Mouse (Mus musculus) forebrain, embryonic 16.5 days (tissue): Measurements from ENCODE around the gene Zpbp2. TPM values are rescaled to one million over a fixed set of nuclear protein-coding genes. Genes with fewer than 3 reads are reported as not detected.

ENCODE experiments used
- ATAC-seq: fragments of 200-750 bp; cut with Nextera tagmentation; 2 replicates; pipeline ENCODE4 v1.8.0; 2017; ENCODE audit warnings: mild to moderate bottlenecking, moderate library complexity
- H3K27ac ChIP-seq: fragments of 300-500 bp; sonication (generic); 2 replicates; pipeline ENCODE4 v1.5.1; 2014; ENCODE audit warnings: low read length, control low read depth
- H3K27me3 ChIP-seq: fragments of 300-500 bp; sonication (generic); replicated peaks from 2 replicates; pipeline ENCODE4 v1.6.1; 2014; ENCODE audit warnings: low read length; ENCODE audit not compliant: control insufficient read depth, insufficient read depth
- H3K36me3 ChIP-seq: fragments of 300-500 bp; sonication (generic); 2 replicates; pipeline ENCODE4 v1.6.1; 2014; ENCODE audit not compliant: control insufficient read depth, insufficient read depth
- H3K4me1 ChIP-seq: fragments of 300-500 bp; sonication (generic); replicated peaks from 2 replicates; pipeline ENCODE4 v1.6.1; 2014; ENCODE audit warnings: low read length; ENCODE audit not compliant: control insufficient read depth, insufficient read depth
- H3K4me2 ChIP-seq: fragments of 300-500 bp; sonication (generic); 2 replicates; pipeline ENCODE4 v1.6.1; 2014; ENCODE audit warnings: mild to moderate bottlenecking, low read length, control low read depth
- H3K4me3 ChIP-seq: fragments of 300-500 bp; sonication (generic); replicated peaks from 2 replicates; pipeline ENCODE4 v1.5.1; 2014; ENCODE audit warnings: mild to moderate bottlenecking, low read length, control low read depth
- H3K9ac ChIP-seq: fragments of 300-500 bp; sonication (generic); replicated peaks from 2 replicates; pipeline ENCODE4 v1.6.1; 2014; ENCODE audit warnings: low read depth, low read length, control low read depth
- H3K9me3 ChIP-seq: fragments of 300-500 bp; sonication (generic); 2 replicates; pipeline ENCODE4 v1.6.1; 2016; ENCODE audit warnings: low read length; ENCODE audit not compliant: control insufficient read depth
- WGBS: fragments of 180-500 bp; shearing (Covaris S2); extraction: QIAGEN DNeasy Blood & Tissue Kit; methylation state at CpG from one replicate; pipeline ENCODE4 v1.1.7; 2014; 5-methylcytosine and 5-hydroxymethylcytosine counted together
- polyA plus RNA-seq: library from polyadenylated mRNA; unstranded; fragments of >200 nt; fragmentation: Nextera tagmentation; extraction: Ambion mirVana; gene quantifications from 2 replicates; pipeline ENCODE4 v1.2.1, GENCODE M21; 2015

Zpbp2 gene
- polyA plus RNA-seq, 1 experiment from 2014 or later, result not detected

GRCm38 (mm10) chr11:98580301-98581121 is 29.6 kb downstream of the Zpbp2 start:
- WGBS, result 67% methylated on average over 16 of the region's 16 CpGs
- Histone ChIP-seq H3K27me3 (no peaks in the 10 kb centered on the region), H3K9me3 (no peaks in the 10 kb centered on the region), H3K4me3 (no peak overlapping the region), H3K4me2 (no peak overlapping the region), H3K27ac (no peak overlapping the region), H3K9ac (no peak overlapping the region), H3K4me1 (peaks cover 5% of the 10 kb centered on the region), H3K36me3 (peaks cover 6% of the 10 kb centered on the region)
- ATAC-seq, result no peak

GRCm38 (mm10) chr11:98581286-98582029 is 30.6 kb downstream of the Zpbp2 start:
- no peak overlapping the region for H3K4me3 ChIP-seq
- H3K27me3 ChIP-seq, result no peaks in the 10 kb centered on the region
- no peak overlapping the region for H3K4me2 ChIP-seq
- peaks cover 6% of the 10 kb centered on the region for H3K36me3 ChIP-seq
- no peak overlapping the region for H3K9ac ChIP-seq
- no peaks in the 10 kb centered on the region for H3K9me3 ChIP-seq
- no peak overlapping the region for H3K27ac ChIP-seq
- 67% methylated on average over 17 of the region's 17 CpGs for WGBS
- ATAC-seq, result no peak
- peaks cover 15% of the 10 kb centered on the region for H3K4me1 ChIP-seq

- WGBS, result 79% methylated on average over 8 of the region's 8 CpGs
These were observed 31.1 kb downstream of the Zpbp2 start for GRCm38 (mm10) chr11:98582030-98582388.

GRCm38 (mm10) chr11:98582551-98583264 is 31.8 kb downstream of the Zpbp2 start:
- Histone ChIP-seq H3K27ac (no peak overlapping the region), H3K27me3 (no peaks in the 10 kb centered on the region)
- 94% methylated on average over 12 of the region's 12 CpGs for WGBS

More at GRCm38 (mm10) chr11:98582030-98582388, 31.1 kb downstream of the Zpbp2 start:
- H3K9ac ChIP-seq, result no peak overlapping the region
- no peaks in the 10 kb centered on the region for H3K9me3 ChIP-seq
- H3K4me1 ChIP-seq, result peaks cover 15% of the 10 kb centered on the region
- no peak overlapping the region for H3K4me2 ChIP-seq
- no peak overlapping the region for H3K4me3 ChIP-seq
- H3K27me3 ChIP-seq, result no peaks in the 10 kb centered on the region
- ATAC-seq, result no peak
- peaks cover 6% of the 10 kb centered on the region for H3K36me3 ChIP-seq
- no peak overlapping the region for H3K27ac ChIP-seq

DNA sequence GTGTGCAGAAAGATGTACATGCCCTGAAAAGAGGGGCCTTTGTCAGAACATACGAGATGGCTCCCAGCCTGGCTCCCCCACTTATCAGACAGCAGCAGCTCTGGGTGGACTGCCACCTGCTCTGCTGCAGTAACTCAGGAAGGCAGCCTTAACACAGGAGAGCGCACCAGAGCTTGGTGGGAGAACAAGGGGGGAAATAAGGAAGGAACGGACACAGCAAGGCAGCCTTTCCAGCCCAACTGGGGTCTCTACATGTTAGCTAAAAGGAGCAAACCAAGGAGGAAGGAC is 32.3 kb downstream of the Zpbp2 start:
- Histone ChIP-seq H3K27ac (no peak overlapping the region), H3K4me3 (no peak overlapping the region), H3K27me3 (no peaks in the 10 kb centered on the region), H3K9me3 (no peaks in the 10 kb centered on the region), H3K36me3 (peaks cover 6% of the 10 kb centered on the region), H3K4me2 (no peak overlapping the region), H3K4me1 (peaks cover 24% of the 10 kb centered on the region), H3K9ac (no peak overlapping the region)
- 96% methylated on average over 3 of the region's 3 CpGs for WGBS
- ATAC-seq, result no peak

More at GRCm38 (mm10) chr11:98582551-98583264, 31.8 kb downstream of the Zpbp2 start:
- H3K4me3 ChIP-seq, result no peak overlapping the region
- H3K9ac ChIP-seq, result no peak overlapping the region
- H3K9me3 ChIP-seq, result no peaks in the 10 kb centered on the region
- peaks cover 6% of the 10 kb centered on the region for H3K36me3 ChIP-seq
- no peak overlapping the region for H3K4me2 ChIP-seq
- H3K4me1 ChIP-seq, result peaks cover 19% of the 10 kb centered on the region
- ATAC-seq, result no peak

DNA sequence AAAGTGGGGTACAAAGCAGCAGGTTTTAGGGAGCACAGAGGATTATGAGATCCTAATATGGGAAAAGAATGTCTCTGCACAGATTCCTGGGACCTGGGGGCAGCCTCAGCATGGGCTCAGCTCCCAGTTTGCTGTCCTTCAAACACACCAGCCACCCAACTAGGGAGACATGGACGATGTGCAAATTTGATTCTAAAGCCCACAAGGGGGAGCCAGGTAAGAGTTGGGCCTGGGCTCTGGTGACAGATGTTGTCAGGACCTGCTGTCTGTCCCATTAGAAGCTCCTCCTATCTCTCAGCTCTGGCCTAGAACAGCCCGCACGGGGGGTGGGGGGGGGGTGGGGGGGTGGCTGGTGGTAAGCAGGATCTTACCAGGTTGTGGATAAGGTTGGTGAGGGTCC is 32.7 kb downstream of the Zpbp2 start:
- H3K27ac ChIP-seq, result no peak overlapping the region
- H3K4me2 ChIP-seq, result no peak overlapping the region
- 21% methylated on average over 1 of the region's 3 CpGs for WGBS
- H3K9ac ChIP-seq, result no peak overlapping the region
- H3K4me1 ChIP-seq, result peaks cover 24% of the 10 kb centered on the region
- no peaks in the 10 kb centered on the region for H3K9me3 ChIP-seq
- no peak for ATAC-seq
- peaks cover 6% of the 10 kb centered on the region for H3K36me3 ChIP-seq
- no peaks in the 10 kb centered on the region for H3K27me3 ChIP-seq
- H3K4me3 ChIP-seq, result no peak overlapping the region

DNA sequence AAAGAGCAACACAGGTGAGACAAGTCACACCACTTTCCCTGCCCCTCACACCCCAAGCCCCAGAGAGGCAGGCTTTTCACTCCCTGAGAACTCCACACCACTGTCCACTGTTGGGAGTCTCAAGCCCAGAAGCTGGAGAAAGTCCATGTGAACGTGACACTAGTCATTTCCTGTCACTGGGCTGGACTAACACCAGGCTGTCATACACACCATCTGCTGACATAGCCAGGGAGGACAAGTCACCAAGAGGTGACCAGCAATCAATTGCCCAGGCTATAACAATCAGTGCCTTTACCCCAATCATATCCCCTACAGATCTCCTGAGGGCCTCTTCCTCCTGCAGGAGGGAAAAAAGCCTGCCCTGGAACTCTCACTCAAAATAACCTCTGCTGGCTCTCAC is 33.2 kb downstream of the Zpbp2 start:
- no peak overlapping the region for H3K9ac ChIP-seq
- H3K36me3 ChIP-seq, result peaks cover 6% of the 10 kb centered on the region
- H3K4me3 ChIP-seq, result no peak overlapping the region
- no peaks in the 10 kb centered on the region for H3K27me3 ChIP-seq
- H3K4me2 ChIP-seq, result no peak overlapping the region
- no peak overlapping the region for H3K27ac ChIP-seq
- 76% methylated on average over 1 of the region's 1 CpGs for WGBS
- H3K4me1 ChIP-seq, result peaks cover 24% of the 10 kb centered on the region
- H3K9me3 ChIP-seq, result no peaks in the 10 kb centered on the region
- ATAC-seq, result no peak

GRCm38 (mm10) chr11:98584629-98585177 is 33.8 kb downstream of the Zpbp2 start:
- Histone ChIP-seq H3K9ac (no peak overlapping the region), H3K4me1 (peaks cover 24% of the 10 kb centered on the region), H3K36me3 (peaks cover 6% of the 10 kb centered on the region), H3K9me3 (no peaks in the 10 kb centered on the region), H3K4me3 (no peak overlapping the region), H3K27me3 (no peaks in the 10 kb centered on the region), H3K4me2 (no peak overlapping the region), H3K27ac (no peak overlapping the region)
- 95% methylated on average over 6 of the region's 6 CpGs for WGBS
- ATAC-seq, result no peak
